Mouse (Mus musculus) hindbrain, embryonic 14.5 days (tissue): ENCODE data around the gene Fam166a. TPM values are rescaled to one million over a fixed set of nuclear protein-coding genes. Genes with fewer than 3 reads are reported as not detected.

Source experiments
- ATAC-seq: fragments of 200-750 bp; cut with Nextera tagmentation; 2 replicates; pipeline ENCODE4 v1.8.0; 2017; ENCODE audit warnings: moderate number of reproducible peaks, mild to moderate bottlenecking, moderate TSS enrichment, moderate library complexity; ENCODE audit not compliant: low FRiP score
- DNase-seq: peaks from one replicate; pipeline ENCODE4 v3.0.0-alpha.2; 2015; ENCODE audit warnings: low spot score
- H3K27ac ChIP-seq: fragments of 300-500 bp; sonication (generic); 2 replicates; pipeline ENCODE4 v1.5.1; 2014; ENCODE audit warnings: mild to moderate bottlenecking, moderate library complexity
- H3K27me3 ChIP-seq: fragments of 300-500 bp; sonication (generic); 2 replicates; pipeline ENCODE4 v1.6.1; 2014; ENCODE audit warnings: mild to moderate bottlenecking, low read length, mixed read lengths; ENCODE audit not compliant: control insufficient read depth, insufficient read depth
- H3K36me3 ChIP-seq: fragments of 300-500 bp; sonication (generic); replicated peaks from 2 replicates; pipeline ENCODE4 v1.6.1; 2014; ENCODE audit not compliant: control insufficient read depth, insufficient read depth
- H3K4me1 ChIP-seq: fragments of 300-500 bp; sonication (generic); replicated peaks from 2 replicates; pipeline ENCODE4 v1.6.1; 2014; ENCODE audit warnings: antibody characterized with exemption, low read length, mixed read lengths; ENCODE audit not compliant: control insufficient read depth, insufficient read depth
- H3K4me2 ChIP-seq: fragments of 300-500 bp; sonication (generic); replicated peaks from 2 replicates; pipeline ENCODE4 v1.6.1; 2014; ENCODE audit warnings: mild to moderate bottlenecking, moderate library complexity
- H3K4me3 ChIP-seq: fragments of 300-500 bp; sonication (generic); replicated peaks from 2 replicates; pipeline ENCODE4 v1.5.1; 2014; ENCODE audit warnings: mild to moderate bottlenecking, low read length
- H3K9ac ChIP-seq: fragments of 300-500 bp; sonication (generic); 2 replicates; pipeline ENCODE4 v1.6.1; 2014
- H3K9me3 ChIP-seq: fragments of 300-500 bp; sonication (generic); 2 replicates; pipeline ENCODE4 v1.6.1; 2016; ENCODE audit warnings: low read length; ENCODE audit not compliant: control insufficient read depth
- WGBS: fragments of 180-500 bp; shearing (Covaris S2); extraction: QIAGEN DNeasy Blood & Tissue Kit; methylation state at CpG from one replicate; pipeline ENCODE4 v1.1.7; 2014; 5-methylcytosine and 5-hydroxymethylcytosine counted together
- polyA plus RNA-seq: library from polyadenylated mRNA; unstranded; fragments of >200 nt; fragmentation: Nextera tagmentation; extraction: Ambion mirVana; gene quantifications from 2 replicates; pipeline ENCODE4 v1.2.1, GENCODE M21; 2014

The Fam166a gene
- polyA plus RNA-seq, 1 experiment from 2014 or later = not detected

DNA sequence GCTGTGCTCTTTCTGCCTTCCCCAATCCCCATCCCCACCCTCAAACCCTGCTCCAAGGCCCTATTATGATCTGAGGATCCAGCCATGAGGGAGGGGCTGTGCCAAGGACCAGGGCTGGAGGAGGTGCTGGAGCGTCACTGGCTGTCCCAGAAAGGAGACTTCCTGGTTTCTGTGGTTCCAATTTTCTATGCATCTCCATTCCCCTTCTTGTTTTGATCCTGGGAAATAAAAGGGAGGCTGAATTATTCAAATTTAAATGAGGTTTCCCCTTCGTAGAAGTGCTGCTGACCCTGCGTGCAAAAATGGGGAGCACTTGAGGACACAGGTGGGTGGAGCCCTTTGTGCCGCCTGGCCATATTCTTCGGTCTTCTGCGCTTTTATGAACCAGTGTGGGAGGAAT is 35.9 kb upstream of the Fam166a start:
- WGBS = 6% methylated on average over 6 of the region's 6 CpGs
- DNase-seq (no peak), ATAC-seq (no peak)
- Histone ChIP-seq H3K27ac (no peak overlapping the region; the same call in 1 of the 2 replicates), H3K27me3 (no peaks in the 10 kb centered on the region), H3K4me2 (peak overlapping the region; percentile 87), H3K9me3 (no peaks in the 10 kb centered on the region), H3K36me3 (no peaks in the 10 kb centered on the region), H3K4me1 (peaks cover 38% of the 10 kb centered on the region; the same call in 1 of the 2 replicates), H3K4me3 (peak overlapping the region; percentile 59), H3K9ac (peak overlapping the region; percentile 64)

DNA sequence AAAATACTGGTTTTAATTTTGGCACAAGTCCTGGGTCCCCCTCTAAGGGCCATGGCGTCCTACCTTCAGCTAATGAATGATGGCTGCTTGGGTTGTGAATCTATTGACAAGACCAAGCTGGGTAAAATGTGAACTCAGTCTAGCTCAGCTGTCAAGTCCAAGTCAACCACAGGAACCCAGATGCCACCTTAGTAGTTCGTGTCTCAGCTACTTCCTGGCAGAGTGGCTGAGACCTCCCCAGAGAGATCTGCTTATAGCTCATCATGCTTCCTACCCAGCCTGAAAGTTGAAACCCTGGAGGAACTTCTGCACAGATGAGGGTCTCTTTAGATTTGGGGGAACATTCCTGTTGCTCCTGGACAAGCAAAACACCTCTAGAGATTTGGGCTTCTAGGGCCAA is 35.2 kb upstream of the Fam166a start:
- Histone ChIP-seq H3K9ac (no peak overlapping the region; the same call in 1 of the 2 replicates), H3K4me2 (peak overlapping the region; percentile 87), H3K36me3 (no peaks in the 10 kb centered on the region), H3K9me3 (no peaks in the 10 kb centered on the region), H3K4me1 (peaks cover 32% of the 10 kb centered on the region; the same call in 1 of the 2 replicates), H3K27ac (no peak overlapping the region), H3K4me3 (peak overlapping the region; percentile 59), H3K27me3 (no peaks in the 10 kb centered on the region)
- no peak for DNase-seq
- WGBS = 30% methylated on average over 2 of the region's 2 CpGs
- no peak for ATAC-seq

DNA sequence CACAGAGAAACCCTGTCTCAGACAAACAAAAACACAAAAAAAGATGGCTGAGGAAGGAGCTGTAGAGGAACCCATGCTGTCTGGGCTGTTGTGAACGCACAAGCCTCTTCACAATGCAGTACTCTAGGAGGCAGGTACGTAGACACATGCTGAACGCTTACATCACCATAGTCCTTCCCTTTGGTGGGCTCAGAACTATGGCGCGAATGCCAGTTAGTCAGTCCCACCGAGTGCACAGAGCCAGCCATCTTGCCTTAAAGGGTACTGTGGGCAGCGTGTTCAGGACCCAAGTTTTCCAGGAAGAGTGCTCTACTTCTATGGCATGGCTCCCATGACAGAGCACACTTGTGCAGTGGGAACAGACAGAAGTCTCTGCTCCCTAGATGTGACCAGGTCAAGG is 34.0 kb upstream of the Fam166a start:
- WGBS = 85% methylated on average over 7 of the region's 7 CpGs
- Histone ChIP-seq H3K4me2 (peak overlapping the region; percentile 90; the same call in 1 of the 2 replicates), H3K9me3 (no peaks in the 10 kb centered on the region), H3K4me3 (no peak overlapping the region), H3K9ac (no peak overlapping the region), H3K27me3 (no peaks in the 10 kb centered on the region), H3K36me3 (no peaks in the 10 kb centered on the region), H3K4me1 (peaks cover 30% of the 10 kb centered on the region; the same call in 1 of the 2 replicates), H3K27ac (no peak overlapping the region)
- ATAC-seq (no peak), DNase-seq (no peak)

DNA sequence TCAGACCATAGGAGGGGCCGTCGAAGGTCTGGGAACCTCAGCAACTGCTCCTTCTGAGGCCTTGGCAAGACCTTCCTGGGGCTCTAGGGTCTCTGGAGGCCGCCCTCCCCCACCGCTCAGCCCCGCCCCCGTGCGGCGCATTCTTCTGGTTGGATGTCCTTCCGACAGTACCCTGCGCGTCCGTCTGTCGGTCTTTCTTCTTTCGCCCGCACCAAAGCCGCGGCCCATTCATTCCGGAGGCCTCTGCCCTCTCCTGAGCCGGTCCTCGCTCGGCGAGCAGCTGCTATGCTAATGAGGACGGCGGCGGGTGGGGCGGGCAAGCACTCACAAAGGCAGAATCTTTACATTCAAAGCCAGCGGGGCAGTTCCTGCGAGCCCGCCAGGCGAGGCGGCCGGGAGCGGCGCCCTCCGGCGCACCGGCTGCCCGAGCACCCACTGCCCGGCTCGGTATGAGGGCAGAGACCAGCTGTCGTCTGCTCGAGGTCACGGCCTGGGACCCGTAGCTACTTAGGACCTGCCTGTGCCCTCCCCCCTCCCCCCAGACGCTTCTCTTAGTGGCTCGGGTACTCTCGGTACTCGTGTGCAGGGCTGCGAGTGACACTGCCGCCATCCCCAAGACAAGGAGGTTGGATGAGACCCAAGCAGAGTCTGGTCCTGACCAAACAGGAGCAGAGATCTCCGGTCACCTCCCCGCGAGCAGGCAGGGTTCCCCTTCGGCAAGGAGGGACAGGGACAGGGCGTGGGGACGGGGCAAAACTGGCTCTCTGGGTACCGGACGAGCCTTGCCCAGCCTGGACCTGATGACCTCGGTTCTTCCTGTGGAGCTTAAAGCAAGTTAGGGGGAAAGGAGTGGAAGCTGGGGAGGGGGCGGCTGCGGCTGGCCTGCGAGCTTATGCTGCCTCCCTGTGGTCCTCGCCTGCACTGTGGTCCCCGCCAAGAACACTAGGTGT is 32.6 kb upstream of the Fam166a start:
- no peaks in the 10 kb centered on the region for H3K9me3 ChIP-seq
- peak; percentile 72 for DNase-seq
- 1% methylated on average over 53 of the region's 64 CpGs for WGBS
- H3K9ac ChIP-seq = peak overlapping the region; percentile 71
- ATAC-seq = peak; percentile 74
- H3K27ac ChIP-seq = peak overlapping the region; percentile 89
- peak overlapping the region; percentile 90 for H3K4me2 ChIP-seq
- no peaks in the 10 kb centered on the region for H3K36me3 ChIP-seq
- no peaks in the 10 kb centered on the region for H3K27me3 ChIP-seq
- peak overlapping the region; percentile 46 for H3K4me3 ChIP-seq
- H3K4me1 ChIP-seq = peaks cover 22% of the 10 kb centered on the region; the same call in 1 of the 2 replicates

DNA sequence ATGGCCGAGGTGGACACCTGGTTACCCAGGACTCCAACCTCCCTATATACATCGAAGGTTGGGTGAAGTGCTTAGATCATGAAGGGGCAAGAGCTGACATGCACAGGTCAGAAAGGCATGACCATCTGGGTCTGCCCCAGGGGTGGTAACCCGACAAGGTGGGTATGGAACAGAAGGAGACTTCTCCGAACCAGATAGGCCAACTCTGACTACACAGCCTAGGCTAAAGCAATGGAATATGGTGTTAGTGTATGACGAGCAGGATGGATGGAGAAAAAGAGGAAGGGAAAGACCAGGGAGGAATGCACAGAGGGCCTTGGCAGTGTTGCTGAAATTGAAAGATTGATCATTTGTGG is 32.0 kb upstream of the Fam166a start:
- H3K4me3 ChIP-seq = peak overlapping the region; percentile 46
- WGBS = 28% methylated on average over 5 of the region's 5 CpGs
- no peaks in the 10 kb centered on the region for H3K36me3 ChIP-seq
- ATAC-seq = no peak; the same call in 1 of the 2 replicates
- H3K9me3 ChIP-seq = no peaks in the 10 kb centered on the region
- peak overlapping the region; percentile 90 for H3K4me2 ChIP-seq
- H3K27me3 ChIP-seq = no peaks in the 10 kb centered on the region
- peak overlapping the region; percentile 71 for H3K9ac ChIP-seq
- no peak for DNase-seq
- H3K4me1 ChIP-seq = peaks cover 17% of the 10 kb centered on the region; the same call in 1 of the 2 replicates
- H3K27ac ChIP-seq = no peak overlapping the region

DNA sequence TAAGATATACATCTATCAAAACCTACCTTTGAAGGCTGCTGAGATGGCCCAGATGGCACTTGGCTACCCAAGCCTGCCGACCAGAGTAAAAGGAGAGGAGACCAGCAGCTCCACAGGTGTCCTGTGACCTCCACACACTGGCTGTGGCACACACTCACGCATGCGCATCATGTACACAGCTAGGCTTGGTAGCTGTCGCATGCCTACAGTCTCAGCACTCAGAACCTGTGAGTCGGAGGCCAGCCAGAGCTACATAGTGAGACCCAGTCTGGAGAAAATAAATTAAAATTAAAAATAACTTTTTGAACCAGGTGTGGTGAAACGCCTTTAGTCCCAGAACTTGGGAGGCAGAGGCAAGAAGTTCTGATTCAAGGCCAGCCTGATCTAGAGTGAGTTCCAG is 30.7 kb upstream of the Fam166a start:
- Histone ChIP-seq H3K9me3 (no peaks in the 10 kb centered on the region), H3K4me2 (no peak overlapping the region), H3K27me3 (no peaks in the 10 kb centered on the region), H3K4me1 (peaks cover 5% of the 10 kb centered on the region; the same call in 1 of the 2 replicates), H3K4me3 (no peak overlapping the region), H3K27ac (no peak overlapping the region), H3K36me3 (no peaks in the 10 kb centered on the region), H3K9ac (no peak overlapping the region)
- WGBS = 80% methylated on average over 6 of the region's 6 CpGs
- DNase-seq = no peak
- no peak for ATAC-seq

DNA sequence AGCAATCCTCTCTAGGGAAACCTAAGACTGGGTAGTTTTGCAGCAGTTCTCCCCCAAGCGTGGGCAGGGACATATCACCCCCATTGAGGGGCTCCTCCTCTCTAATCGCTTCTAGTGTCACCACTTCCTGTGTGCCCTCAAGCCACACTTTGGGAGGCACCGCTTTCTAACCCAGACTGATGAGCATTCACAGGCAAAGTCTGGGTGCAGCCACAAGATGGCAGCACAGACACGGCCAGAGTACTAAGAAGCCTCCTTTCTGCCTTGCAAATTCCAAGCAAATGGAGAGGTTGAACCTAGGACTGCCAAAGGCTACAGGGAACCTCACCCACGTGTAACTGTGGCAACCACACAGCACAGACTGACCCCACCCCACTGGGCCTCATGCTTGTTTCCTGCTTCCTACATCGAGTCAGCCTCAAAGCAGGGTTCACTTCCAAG is 25.2 kb upstream of the Fam166a start:
- Histone ChIP-seq H3K4me2 (no peak overlapping the region), H3K9ac (no peak overlapping the region), H3K4me3 (no peak overlapping the region), H3K4me1 (no peaks in the 10 kb centered on the region), H3K9me3 (no peaks in the 10 kb centered on the region), H3K27me3 (peaks cover 25% of the 10 kb centered on the region), H3K36me3 (peaks cover 5% of the 10 kb centered on the region; the same call in 1 of the 2 replicates), H3K27ac (no peak overlapping the region)
- peak; percentile 90 for DNase-seq
- 2% methylated on average over 6 of the region's 6 CpGs for WGBS
- peak; percentile 76 for ATAC-seq

DNA sequence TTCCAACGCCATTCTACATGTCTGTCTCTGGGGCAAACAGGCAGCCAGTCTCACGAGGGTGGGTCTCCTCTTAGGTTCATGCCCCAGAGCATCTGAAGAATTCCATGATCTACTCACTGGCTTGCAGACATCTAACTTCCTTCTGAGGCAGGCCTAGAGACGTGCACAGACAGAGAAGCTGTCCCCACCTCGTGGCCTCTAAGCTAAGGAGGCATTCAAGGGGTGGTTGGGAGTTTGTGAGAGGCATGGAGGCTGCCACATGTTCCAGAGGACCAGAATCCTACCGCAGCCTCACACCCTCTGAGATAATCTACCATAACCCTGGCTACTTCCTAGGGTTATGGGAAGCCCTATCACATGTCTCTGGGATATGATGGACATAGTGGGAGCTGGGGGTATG is 24.5 kb upstream of the Fam166a start:
- 0 out of 2 replicates have a peak, but pooled peaks have one; percentile 18 for ATAC-seq
- peaks cover 25% of the 10 kb centered on the region for H3K27me3 ChIP-seq
- H3K4me1 ChIP-seq = no peaks in the 10 kb centered on the region
- no peak for DNase-seq
- H3K4me3 ChIP-seq = no peak overlapping the region
- no peak overlapping the region for H3K4me2 ChIP-seq
- no peaks in the 10 kb centered on the region for H3K9me3 ChIP-seq
- H3K9ac ChIP-seq = no peak overlapping the region
- peaks cover 11% of the 10 kb centered on the region for H3K36me3 ChIP-seq
- WGBS = 78% methylated on average over 5 of the region's 5 CpGs
- H3K27ac ChIP-seq = no peak overlapping the region

DNA sequence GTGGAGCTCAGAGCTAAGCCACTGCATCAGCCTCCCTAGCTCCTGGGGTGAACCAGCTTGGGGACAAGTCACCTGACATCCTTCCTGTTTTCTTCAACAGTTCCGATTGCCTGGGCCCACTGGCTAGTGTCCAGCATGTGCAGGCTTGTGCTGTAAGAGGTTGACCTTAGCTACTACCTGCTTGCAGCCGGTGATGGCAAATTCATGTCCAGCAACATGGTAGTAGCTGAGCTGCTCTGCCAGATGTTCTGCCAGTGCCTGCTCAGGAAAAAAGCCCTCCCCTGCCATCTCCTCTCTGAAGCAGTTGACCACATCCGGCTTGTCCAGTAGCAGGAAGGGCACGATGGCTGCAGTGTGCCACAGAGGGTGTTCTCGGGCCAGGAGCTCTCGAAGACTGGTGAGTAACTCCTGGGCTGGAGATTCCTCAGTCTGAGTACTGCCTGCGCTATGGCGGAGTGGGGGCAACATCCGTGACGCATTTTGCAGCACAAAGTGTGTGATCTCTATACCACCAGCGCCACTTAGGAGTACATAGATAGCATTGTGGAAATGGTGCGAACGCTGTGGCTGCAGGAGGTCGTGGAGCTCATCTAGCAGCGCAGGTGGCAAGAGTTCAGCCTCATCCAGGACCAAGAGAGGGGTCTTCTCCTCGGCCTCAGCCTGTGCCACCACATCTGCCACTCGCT is 23.9 kb upstream of the Fam166a start:
- no peak overlapping the region for H3K4me2 ChIP-seq
- no peak overlapping the region for H3K4me3 ChIP-seq
- no peak overlapping the region for H3K9ac ChIP-seq
- H3K27me3 ChIP-seq = peaks cover 25% of the 10 kb centered on the region
- H3K27ac ChIP-seq = no peak overlapping the region
- no peak for DNase-seq
- H3K4me1 ChIP-seq = no peaks in the 10 kb centered on the region
- WGBS = 81% methylated on average over 17 of the region's 17 CpGs
- H3K9me3 ChIP-seq = no peaks in the 10 kb centered on the region
- ATAC-seq = no peak
- peaks cover 18% of the 10 kb centered on the region for H3K36me3 ChIP-seq
